Mouse (Mus musculus): ENCODE results near the gene Ppfibp1. TPM values are rescaled to one million over a fixed set of nuclear protein-coding genes. Genes with fewer than 3 reads are reported as not detected.

Ppfibp1 gene
- polyA plus RNA-seq, 1 experiment from 2014 or later, result 62.7 TPM

GRCm38 (mm10) chr6:146871975-146872374, 16.3 kb upstream of the Ppfibp1 start:
- peaks cover 7% of the 10 kb centered on the region in 2 experiments; a peak in 3 of 4 replicates for H3K4me1 ChIP-seq (ENCODE audit: control insufficient read depth in 2 of 2, insufficient read depth in 2 of 2, low read length in 2 of 2)
- H3K4me2 ChIP-seq (ENCODE audit: low read length), result no peak overlapping the region
- WGBS, result 89% methylated on average over 4 of the region's 4 CpGs
- no peak overlapping the region for H3K9ac ChIP-seq (ENCODE audit: low read length)
- peaks cover 3% of the 10 kb centered on the region for H3K9me3 ChIP-seq (ENCODE audit: control insufficient read depth, low read length)
- no peak overlapping the region for H3K4me3 ChIP-seq (ENCODE audit: control insufficient read depth in 1 of 2, insufficient read depth in 1 of 2, low read depth in 1 of 2, low read length in 2 of 2)
- H3K36me3 ChIP-seq (ENCODE audit: control insufficient read depth, insufficient read depth, low read length), result no peaks in the 10 kb centered on the region
- no peak for ATAC-seq (ENCODE audit: insufficient number of reproducible peaks, insufficient read depth, low FRiP score, low read depth)
- H3K27ac ChIP-seq (replicated peaks in 1 of 2; ENCODE audit: control insufficient read depth in 1 of 2, insufficient read depth in 1 of 2, low read depth in 2 of 2, low read length in 2 of 2), result no peak overlapping the region
- no peaks in the 10 kb centered on the region for H3K27me3 ChIP-seq (ENCODE audit: control insufficient read depth, insufficient read depth, low read length)

GRCm38 (mm10) chr6:146874415-146874814, 13.9 kb upstream of the Ppfibp1 start:
- H3K36me3 ChIP-seq (ENCODE audit: control insufficient read depth, insufficient read depth, low read length), result no peaks in the 10 kb centered on the region
- no peak overlapping the region for H3K27ac ChIP-seq (replicated peaks in 1 of 2; ENCODE audit: control insufficient read depth in 1 of 2, insufficient read depth in 1 of 2, low read depth in 2 of 2, low read length in 2 of 2)
- H3K9ac ChIP-seq (ENCODE audit: low read length), result no peak overlapping the region
- 60% methylated on average over 6 of the region's 6 CpGs for WGBS
- H3K4me3 ChIP-seq (ENCODE audit: control insufficient read depth in 1 of 2, insufficient read depth in 1 of 2, low read depth in 1 of 2, low read length in 2 of 2), result no peak overlapping the region
- H3K4me1 ChIP-seq (ENCODE audit: control insufficient read depth in 2 of 2, insufficient read depth in 2 of 2, low read length in 2 of 2), result peaks cover 7 to 13% of the 10 kb centered on the region in 2 experiments; a peak in 3 of 4 replicates
- H3K4me2 ChIP-seq (ENCODE audit: low read length), result no peak overlapping the region
- H3K9me3 ChIP-seq (ENCODE audit: control insufficient read depth, low read length), result peaks cover 6% of the 10 kb centered on the region
- no peaks in the 10 kb centered on the region for H3K27me3 ChIP-seq (ENCODE audit: control insufficient read depth, insufficient read depth, low read length)
- ATAC-seq (ENCODE audit: insufficient number of reproducible peaks, insufficient read depth, low FRiP score, low read depth), result no peak

DNA sequence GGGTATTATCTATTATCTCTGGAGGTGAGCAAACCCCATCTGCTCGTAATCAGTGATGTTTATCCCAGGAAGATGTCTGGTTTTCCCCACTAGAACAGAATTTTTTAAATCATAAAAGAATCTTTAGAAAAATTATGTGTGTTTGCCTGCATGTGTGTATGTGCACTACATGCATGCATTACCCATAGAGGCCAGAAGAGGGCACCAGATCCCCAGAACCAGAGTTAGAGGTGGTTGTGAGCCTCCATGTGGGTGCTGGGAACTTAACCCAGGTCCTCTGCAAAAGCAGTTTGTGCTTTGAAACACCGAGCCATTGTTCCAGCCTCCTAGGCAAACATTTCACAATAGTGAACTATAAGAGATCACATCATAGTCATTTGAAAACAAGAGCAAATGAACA, 11.5 kb upstream of the Ppfibp1 start:
- no peak overlapping the region for H3K9ac ChIP-seq (ENCODE audit: low read length)
- H3K4me3 ChIP-seq (ENCODE audit: control insufficient read depth in 1 of 2, insufficient read depth in 1 of 2, low read depth in 1 of 2, low read length in 2 of 2), result no peak overlapping the region
- peaks cover 7 to 13% of the 10 kb centered on the region in 2 experiments; a peak in 3 of 4 replicates for H3K4me1 ChIP-seq (ENCODE audit: control insufficient read depth in 2 of 2, insufficient read depth in 2 of 2, low read length in 2 of 2)
- H3K27ac ChIP-seq (replicated peaks in 1 of 2; ENCODE audit: control insufficient read depth in 1 of 2, insufficient read depth in 1 of 2, low read depth in 2 of 2, low read length in 2 of 2), result peak overlapping the region; percentile 21 to 42; a peak in 1 of 4 replicates
- H3K9me3 ChIP-seq (ENCODE audit: control insufficient read depth, low read length), result peaks cover 6% of the 10 kb centered on the region
- no peaks in the 10 kb centered on the region for H3K27me3 ChIP-seq (ENCODE audit: control insufficient read depth, insufficient read depth, low read length)
- no peak for ATAC-seq (ENCODE audit: insufficient number of reproducible peaks, insufficient read depth, low FRiP score, low read depth)
- H3K4me2 ChIP-seq (ENCODE audit: low read length), result no peak overlapping the region
- H3K36me3 ChIP-seq (ENCODE audit: control insufficient read depth, insufficient read depth, low read length), result no peaks in the 10 kb centered on the region
- 95% methylated on average over 2 of the region's 2 CpGs for WGBS

GRCm38 (mm10) chr6:146877425-146878045, 10.8 kb upstream of the Ppfibp1 start:
- Histone ChIP-seq H3K9ac (ENCODE audit: low read length) (no peak overlapping the region), H3K36me3 (ENCODE audit: control insufficient read depth, insufficient read depth, low read length) (no peaks in the 10 kb centered on the region), H3K9me3 (ENCODE audit: control insufficient read depth, low read length) (peaks cover 6% of the 10 kb centered on the region), H3K4me1 (ENCODE audit: control insufficient read depth in 2 of 2, insufficient read depth in 2 of 2, low read length in 2 of 2) (peaks cover 8 to 13% of the 10 kb centered on the region in 2 experiments; a peak in 3 of 4 replicates), H3K4me3 (ENCODE audit: control insufficient read depth in 1 of 2, insufficient read depth in 1 of 2, low read depth in 1 of 2, low read length in 2 of 2) (no peak overlapping the region), H3K27me3 (ENCODE audit: control insufficient read depth, insufficient read depth, low read length) (no peaks in the 10 kb centered on the region), H3K27ac (replicated peaks in 1 of 2; ENCODE audit: control insufficient read depth in 1 of 2, insufficient read depth in 1 of 2, low read depth in 2 of 2, low read length in 2 of 2) (peak overlapping the region; percentile 21 to 42; a peak in 3 of 4 replicates), H3K4me2 (ENCODE audit: low read length) (no peak overlapping the region)
- 43% methylated on average over 12 of the region's 12 CpGs for WGBS
- peak; percentile 39; the same call in 1 of the 2 replicates for ATAC-seq (ENCODE audit: insufficient number of reproducible peaks, insufficient read depth, low FRiP score, low read depth)

DNA sequence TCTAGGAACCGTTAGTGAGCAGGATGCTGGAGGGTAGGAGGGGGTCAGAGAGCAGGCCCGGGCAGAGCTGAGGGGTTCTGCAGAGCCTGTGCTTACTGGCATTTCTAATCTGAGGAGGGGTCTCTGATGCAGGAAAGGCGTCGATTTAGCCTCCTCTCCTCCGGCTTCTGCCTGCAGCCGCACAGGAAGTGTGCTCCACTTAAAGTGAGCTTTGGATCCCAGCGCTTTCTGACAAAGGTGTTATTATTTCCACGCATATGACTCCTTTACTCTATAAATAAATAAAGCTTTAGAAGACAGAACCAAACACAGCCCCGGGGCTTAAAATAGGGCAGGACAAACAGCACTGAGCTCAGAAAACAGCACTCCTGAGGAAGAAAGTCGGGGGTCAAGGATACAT, 9.4 kb upstream of the Ppfibp1 start:
- peaks cover 6% of the 10 kb centered on the region for H3K9me3 ChIP-seq (ENCODE audit: control insufficient read depth, low read length)
- H3K9ac ChIP-seq (ENCODE audit: low read length), result no peak overlapping the region
- peaks cover 12 to 17% of the 10 kb centered on the region in 2 experiments for H3K4me1 ChIP-seq (ENCODE audit: control insufficient read depth in 2 of 2, insufficient read depth in 2 of 2, low read length in 2 of 2)
- no peak overlapping the region for H3K4me2 ChIP-seq (ENCODE audit: low read length)
- no peaks in the 10 kb centered on the region for H3K27me3 ChIP-seq (ENCODE audit: control insufficient read depth, insufficient read depth, low read length)
- no peak for ATAC-seq (ENCODE audit: insufficient number of reproducible peaks, insufficient read depth, low FRiP score, low read depth)
- H3K36me3 ChIP-seq (ENCODE audit: control insufficient read depth, insufficient read depth, low read length), result no peaks in the 10 kb centered on the region
- 41% methylated on average over 10 of the region's 10 CpGs for whole genome bisulfite sequencing
- H3K4me3 ChIP-seq (ENCODE audit: control insufficient read depth in 1 of 2, insufficient read depth in 1 of 2, low read depth in 1 of 2, low read length in 2 of 2), result no peak overlapping the region
- no peak overlapping the region for H3K27ac ChIP-seq (replicated peaks in 1 of 2; ENCODE audit: control insufficient read depth in 1 of 2, insufficient read depth in 1 of 2, low read depth in 2 of 2, low read length in 2 of 2)

- no peak for ATAC-seq (ENCODE audit: insufficient number of reproducible peaks, insufficient read depth, low FRiP score, low read depth)
- H3K9me3 ChIP-seq (ENCODE audit: control insufficient read depth, low read length), result peaks cover 6% of the 10 kb centered on the region
- H3K27me3 ChIP-seq (ENCODE audit: control insufficient read depth, insufficient read depth, low read length), result no peaks in the 10 kb centered on the region
- H3K36me3 ChIP-seq (ENCODE audit: control insufficient read depth, insufficient read depth, low read length), result no peaks in the 10 kb centered on the region
- H3K27ac ChIP-seq (replicated peaks in 1 of 2; ENCODE audit: control insufficient read depth in 1 of 2, insufficient read depth in 1 of 2, low read depth in 2 of 2, low read length in 2 of 2), result no peak overlapping the region
- 88% methylated on average over 9 of the region's 9 CpGs for WGBS
- H3K9ac ChIP-seq (ENCODE audit: low read length), result no peak overlapping the region
- H3K4me3 ChIP-seq (ENCODE audit: control insufficient read depth in 1 of 2, insufficient read depth in 1 of 2, low read depth in 1 of 2, low read length in 2 of 2), result no peak overlapping the region
- H3K4me1 ChIP-seq (ENCODE audit: control insufficient read depth in 2 of 2, insufficient read depth in 2 of 2, low read length in 2 of 2), result peaks cover 12 to 20% of the 10 kb centered on the region in 2 experiments
- no peak overlapping the region for H3K4me2 ChIP-seq (ENCODE audit: low read length)
Observed at GRCm38 (mm10) chr6:146879856-146880255, 8.4 kb upstream of the Ppfibp1 start.

- Histone ChIP-seq H3K4me3 (ENCODE audit: control insufficient read depth in 1 of 2, insufficient read depth in 1 of 2, low read depth in 1 of 2, low read length in 2 of 2) (no peak overlapping the region), H3K27me3 (ENCODE audit: control insufficient read depth, insufficient read depth, low read length) (no peaks in the 10 kb centered on the region), H3K9me3 (ENCODE audit: control insufficient read depth, low read length) (peaks cover 6% of the 10 kb centered on the region), H3K27ac (replicated peaks in 1 of 2; ENCODE audit: control insufficient read depth in 1 of 2, insufficient read depth in 1 of 2, low read depth in 2 of 2, low read length in 2 of 2) (no peak overlapping the region), H3K36me3 (ENCODE audit: control insufficient read depth, insufficient read depth, low read length) (no peaks in the 10 kb centered on the region), H3K9ac (ENCODE audit: low read length) (no peak overlapping the region), H3K4me2 (ENCODE audit: low read length) (no peak overlapping the region), H3K4me1 (ENCODE audit: control insufficient read depth in 2 of 2, insufficient read depth in 2 of 2, low read length in 2 of 2) (peaks cover 11 to 24% of the 10 kb centered on the region in 2 experiments)
- WGBS, result 84% methylated on average over 4 of the region's 4 CpGs
- ATAC-seq (ENCODE audit: insufficient number of reproducible peaks, insufficient read depth, low FRiP score, low read depth), result no peak
Observed at GRCm38 (mm10) chr6:146880296-146880695, 8.0 kb upstream of the Ppfibp1 start.

Data from heart, embryonic 14.5 days (tissue).